Mouse (Mus musculus): ENCODE results near the gene Ripk1.

Ripk1 gene

DNA sequence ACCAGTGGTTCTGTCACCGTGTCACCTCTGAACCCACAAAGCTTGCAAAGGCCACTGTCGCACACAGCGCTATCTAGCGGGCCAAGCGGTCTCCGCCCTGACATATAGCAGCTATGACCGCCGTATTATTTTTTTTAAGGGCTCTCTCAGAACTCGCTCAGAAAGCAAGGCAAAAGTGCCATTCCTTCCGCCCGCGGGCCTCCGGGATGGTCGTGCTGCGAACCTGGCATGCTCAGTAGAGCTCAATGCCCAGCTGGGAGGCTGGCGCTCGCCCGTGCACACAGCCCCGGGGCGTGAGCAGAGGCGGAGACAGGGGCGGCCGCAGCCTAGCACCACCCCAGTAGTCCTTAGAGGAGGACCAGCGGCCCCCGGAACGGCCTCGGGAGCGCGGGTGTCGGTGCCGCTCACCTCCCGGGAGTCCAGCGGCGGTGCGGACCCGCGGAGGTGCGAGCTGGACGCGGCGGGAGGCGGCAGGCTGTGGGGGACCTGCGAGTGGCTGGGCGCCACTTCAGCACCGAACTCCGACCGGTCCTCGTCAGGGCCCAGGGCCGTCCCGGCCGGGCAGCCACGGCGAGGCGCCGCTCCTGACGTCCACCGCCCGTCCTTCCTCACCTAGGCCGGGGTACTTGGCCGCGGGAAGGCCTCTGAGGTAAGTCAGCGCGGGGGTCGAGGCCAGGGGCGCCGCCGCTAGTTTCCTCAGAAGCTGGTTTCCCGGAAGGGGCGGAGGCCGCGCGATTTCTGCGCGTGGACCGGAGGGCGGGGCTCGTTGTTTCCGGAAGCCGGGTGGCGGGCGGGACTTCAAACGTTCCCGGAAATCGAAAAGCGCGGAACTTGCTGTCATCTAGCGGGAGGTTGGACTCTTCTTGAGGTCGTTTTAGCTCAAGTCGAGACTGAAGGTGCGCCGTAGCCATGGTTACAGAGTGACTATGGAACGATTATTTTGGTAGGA is at the start of gene Ripk1, which contains the start of gene Serpinb6a:
Gene Ripk1 (plus strand): TSS at position 306 of the 949 bp plus-strand sequence.
Gene Serpinb6a (minus strand): TSS at position 737 of the 949 bp plus-strand sequence.
- DNase-seq (ENCODE audit: extremely low read depth, low read depth, low spot score) = peak; percentile 28

DNA sequence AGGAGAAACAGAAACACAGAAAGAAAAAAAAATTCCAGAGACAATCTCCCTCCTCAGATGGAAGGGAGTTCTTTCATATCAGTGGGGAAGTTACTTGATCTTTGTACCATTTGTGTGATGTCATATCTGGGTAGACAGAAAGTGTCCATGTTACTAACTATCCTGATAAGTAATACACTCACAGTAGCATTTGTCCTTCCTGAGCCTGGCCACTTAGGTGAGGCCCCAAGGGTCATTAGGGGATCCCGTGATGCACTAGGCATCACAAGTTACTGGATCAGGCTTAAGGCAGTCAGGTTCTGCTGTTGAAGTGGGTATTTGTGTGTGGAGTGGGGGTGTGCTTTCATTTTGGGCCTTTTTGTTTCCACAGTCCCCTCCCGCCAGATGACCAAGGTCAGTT is 49.2 kb upstream of the Ripk1 start:
- no peak for DNase-seq (ENCODE audit: extremely low read depth, low read depth, low spot score)

DNA sequence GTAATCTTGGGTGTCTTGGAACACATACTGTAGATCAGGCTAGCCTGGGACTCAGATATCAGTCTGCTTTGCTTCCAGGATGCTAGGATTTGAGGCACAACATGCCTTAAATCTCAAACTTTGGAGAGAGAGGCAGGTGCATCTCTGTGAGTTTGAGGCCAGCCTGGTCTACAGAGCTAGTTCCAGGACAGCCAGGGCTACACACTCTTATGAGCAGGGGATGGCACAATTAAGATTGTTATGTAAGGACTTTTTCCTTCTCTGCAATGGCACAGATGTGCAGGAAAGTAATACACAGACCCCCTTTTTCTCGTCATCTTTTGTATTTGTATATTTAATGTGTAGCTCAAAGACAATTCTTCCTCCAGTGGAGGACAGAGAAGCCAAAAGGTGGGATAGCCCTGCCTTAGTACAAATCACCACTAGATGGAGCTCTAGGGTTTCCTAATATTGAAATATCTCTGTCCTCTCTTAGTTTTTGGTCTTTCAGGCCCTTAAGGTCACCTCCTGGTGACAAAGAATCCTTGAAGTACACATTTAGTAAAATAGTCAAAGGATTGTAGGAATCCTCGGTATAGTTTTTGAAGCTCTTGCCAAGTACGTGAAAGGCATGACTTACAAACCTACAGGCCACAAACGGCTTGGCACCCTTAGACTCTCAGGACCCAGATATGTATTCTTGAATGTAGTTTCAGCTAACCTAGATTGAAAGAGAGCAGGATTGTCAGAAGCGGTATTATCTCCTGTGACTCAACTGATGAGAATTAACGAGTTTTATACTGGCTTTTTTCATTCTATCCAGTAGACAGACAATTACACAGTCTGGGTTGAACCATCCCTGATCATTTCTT is 45.4 kb upstream of the Ripk1 start:
- no peak for DNase-seq (ENCODE audit: extremely low read depth, low read depth, low spot score)

DNA sequence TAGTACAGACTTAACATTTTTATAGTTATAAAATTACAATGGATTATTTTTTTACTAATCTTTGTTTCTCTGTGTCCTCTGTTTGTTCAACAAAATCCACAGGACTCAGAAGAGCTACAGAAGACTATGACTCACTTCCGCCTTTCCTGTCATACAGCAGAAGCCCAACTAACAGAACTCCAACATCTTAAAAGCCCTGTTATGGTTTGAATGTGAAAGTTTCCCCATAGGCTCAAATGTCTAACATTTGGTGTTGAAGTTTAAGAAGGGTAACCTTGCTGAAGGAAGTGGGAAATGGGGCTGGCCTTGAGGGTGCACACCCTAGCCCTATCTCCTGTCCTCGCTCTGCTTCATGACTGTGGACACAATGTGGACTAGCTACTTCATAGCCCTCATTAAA is 42.4 kb upstream of the Ripk1 start:
- no peak for DNase-seq (ENCODE audit: extremely low read depth, low read depth, low spot score)

DNA sequence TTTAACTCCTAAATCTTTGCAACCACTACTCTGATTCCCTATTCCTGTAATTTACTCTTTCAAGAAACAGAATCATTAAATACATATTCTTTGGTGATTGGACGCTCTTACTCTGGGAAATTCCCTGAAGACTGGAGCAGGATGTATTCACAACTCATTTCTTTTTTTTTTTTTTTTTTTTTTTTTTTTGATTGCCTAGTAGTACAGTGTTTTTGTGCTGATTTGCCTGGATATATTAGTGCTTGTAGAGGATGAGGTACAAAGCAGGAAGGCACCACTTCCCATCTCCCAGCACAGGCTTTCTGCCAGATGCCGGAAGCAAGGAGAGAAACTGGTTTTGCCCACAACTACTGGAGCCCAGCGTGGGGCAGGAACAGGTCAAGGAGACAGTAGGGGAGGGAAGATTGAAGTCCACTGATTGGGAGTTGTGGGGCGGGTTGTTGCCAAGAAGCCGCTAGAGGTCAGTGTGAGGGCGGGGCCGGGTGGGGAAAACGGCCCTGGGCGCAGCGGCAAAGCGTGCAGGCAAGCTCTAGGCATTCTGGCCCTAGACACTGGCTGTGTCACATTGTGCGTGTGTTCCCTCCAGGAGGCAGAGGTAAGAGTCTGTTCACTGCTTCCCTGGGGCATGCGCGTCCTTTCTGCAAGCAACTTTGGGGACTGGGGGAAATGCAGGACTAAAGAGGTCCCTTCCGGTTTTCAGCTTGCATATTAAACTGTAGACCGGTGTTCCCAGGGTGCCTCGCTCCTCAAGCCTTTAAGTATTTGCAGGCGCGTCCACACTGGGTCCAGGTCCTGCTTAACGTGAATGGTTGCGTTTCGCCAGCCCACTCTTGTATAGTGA is 37.7 kb upstream of the Ripk1 start, which contains the start of gene Nqo2:
Gene Nqo2 (plus strand): TSS at position 482 of the 841 bp plus-strand sequence.
- peak; percentile 16 for DNase-seq (ENCODE audit: extremely low read depth, low read depth, low spot score)

DNA sequence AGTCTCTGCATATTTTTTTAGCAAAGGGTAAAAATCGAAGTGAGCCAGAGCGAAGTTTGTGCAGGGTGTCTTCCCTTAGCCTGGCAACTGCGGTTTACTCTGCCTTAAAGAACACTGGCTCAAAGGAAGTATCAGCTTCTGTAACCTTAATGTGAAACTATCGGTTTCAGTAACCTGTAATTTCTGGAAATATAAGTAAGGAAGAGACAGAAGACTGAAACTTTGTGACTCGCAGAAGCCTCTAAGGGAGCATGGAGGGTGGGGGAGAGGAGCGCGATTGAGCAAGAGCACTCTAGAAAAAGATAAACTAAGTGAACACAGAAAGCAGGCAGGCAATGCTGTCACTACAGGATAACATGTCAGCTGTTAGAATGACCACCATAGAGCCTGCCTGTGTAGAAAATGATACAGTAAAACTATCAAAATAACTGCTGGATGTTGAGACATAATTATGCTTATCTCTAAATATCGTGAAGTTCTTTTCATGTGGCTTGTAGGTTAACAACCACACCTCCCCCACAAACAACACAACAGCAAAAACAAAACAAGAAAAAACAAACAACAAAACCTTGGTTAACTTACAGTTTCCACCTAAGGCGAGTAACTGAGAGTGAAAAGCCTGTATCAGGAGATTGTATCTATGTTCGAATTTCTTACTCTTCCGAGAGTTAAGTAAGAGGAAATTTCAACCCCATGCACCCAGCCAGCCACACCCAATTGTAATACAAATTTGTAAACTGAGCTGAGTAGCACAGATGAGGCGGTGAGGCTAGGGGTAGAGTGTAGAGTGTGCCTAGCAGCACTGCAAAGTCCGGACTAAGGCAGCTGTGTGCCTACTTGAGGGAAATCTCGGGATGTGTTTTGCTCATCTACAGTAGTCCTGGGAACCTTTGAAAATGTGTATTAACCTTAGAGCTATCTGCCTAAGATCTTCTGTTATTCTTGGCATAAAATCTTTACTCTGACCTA is 36.8 kb upstream of the Ripk1 start:
- no peak for DNase-seq (ENCODE audit: extremely low read depth, low read depth, low spot score)

DNA sequence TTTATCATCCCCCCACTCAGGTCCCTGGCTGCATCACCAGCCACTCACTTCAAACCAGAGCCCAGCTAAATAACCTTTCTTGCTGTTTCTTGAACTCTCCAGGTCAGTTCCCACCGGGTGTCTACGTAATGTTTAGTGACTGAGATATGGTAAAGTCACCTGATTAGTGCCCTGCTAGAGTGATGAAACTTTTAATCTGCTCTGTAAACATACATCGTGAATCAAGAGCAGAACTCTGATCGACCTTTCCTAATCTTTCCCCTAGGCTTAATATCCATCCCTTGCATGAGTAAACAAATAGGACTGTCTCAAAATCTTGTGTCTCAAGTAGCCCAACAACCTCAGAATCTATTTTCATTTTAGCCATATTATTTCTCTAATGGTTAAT is 36.1 kb upstream of the Ripk1 start:
- no peak for DNase-seq (ENCODE audit: extremely low read depth, low read depth, low spot score)

DNA sequence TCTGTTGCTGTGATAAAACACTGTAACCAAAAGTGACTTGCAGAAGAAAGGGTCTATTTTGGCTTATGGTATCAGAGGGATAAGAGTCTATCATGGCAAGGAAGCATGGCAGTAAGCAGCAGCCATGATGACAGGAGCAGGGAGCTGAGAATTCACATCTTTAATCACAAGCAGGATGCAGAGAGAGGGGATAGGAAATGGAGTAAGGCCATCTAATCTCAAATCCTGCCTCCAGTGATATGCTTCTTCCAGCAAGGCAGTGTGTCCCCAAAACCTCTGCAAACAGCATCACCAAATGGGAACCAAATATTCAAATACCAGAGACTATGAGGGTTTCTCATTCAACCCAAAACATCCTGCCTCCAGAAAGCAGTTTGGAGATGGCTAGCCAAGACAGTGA is 35.6 kb upstream of the Ripk1 start:
- no peak for DNase-seq (ENCODE audit: extremely low read depth, low read depth, low spot score)

DNA sequence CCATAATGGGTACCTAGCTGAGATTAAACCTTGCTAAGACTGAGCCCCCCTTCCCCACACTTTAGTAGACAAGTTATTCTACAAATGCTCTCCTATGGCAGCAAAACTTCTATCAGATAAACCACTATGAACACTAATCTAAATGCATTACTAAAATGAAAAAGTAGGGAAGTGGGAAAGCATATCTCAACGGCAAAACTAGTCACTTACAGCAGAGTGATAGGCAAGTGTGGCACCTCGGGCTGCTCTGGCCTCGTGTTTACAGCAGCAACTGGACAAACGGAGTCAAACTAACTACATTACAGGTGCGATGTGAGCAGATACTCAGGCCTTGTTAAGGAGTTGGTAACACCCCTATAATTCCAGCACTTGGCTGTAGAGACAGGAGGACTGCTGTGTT is 12.5 kb upstream of the Ripk1 start:
- DNase-seq (ENCODE audit: extremely low read depth, low read depth, low spot score) = no peak

DNA sequence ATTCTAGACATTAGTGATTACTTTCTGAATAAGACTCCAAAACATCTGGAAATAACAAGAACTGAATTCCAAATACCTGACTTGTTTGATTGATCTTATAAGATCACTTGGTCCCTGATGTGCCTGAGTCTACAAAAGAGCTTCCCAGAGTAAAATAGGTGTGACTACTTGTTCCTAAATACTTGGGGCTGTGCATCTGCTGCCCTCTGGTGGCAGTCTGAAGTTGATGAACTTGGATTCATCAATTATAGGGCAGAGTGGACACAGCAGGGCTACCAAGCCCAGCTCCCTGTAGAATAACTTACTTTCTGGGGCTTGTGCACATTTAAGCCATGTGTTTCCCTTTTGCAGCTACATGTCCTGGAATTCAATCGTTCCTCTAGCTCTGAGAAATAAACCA is 7.0 kb upstream of the Ripk1 start:
- no peak for DNase-seq (ENCODE audit: extremely low read depth, low read depth, low spot score)

DNA sequence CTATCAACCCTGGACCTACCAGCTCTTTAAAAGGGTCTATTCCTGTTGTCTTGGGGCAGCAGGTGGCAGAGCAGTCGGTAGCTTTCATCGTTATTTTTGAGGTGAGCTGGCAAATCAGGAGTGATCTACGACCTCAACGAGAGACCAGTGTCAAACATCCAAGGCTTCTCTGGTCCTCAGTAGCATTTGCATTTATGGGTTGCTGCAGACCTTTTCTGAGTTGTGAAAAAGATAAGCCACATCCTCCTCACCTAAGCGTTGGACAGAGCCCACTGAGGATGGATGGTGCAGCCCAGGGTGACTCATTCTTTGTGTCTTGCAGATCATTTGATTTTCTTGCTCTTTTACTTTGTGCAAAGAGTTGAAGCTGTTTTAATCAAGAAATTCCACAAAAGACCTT is 895 bp downstream of the Ripk1 start:
- DNase-seq (ENCODE audit: extremely low read depth, low read depth, low spot score) = no peak

DNA sequence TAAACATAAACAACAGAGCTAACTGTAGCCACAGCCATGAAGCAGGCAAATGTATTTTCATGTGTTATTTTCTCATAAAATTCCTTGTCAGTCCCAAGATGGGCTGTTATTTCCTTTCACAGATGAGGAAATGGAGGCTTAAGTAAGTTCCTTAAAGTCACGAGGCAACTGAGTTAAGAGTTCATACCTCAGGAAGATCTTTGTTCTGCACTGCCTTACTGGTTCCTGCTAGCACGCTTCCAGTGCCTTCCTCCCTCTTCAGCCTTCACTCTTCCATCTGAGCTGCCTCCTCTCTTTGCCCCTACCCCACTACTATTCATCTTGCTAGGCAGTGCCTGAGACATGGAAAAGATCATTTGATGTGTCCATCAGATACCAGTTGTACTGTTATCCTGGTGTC is 5.1 kb downstream of the Ripk1 start:
- no peak for DNase-seq (ENCODE audit: extremely low read depth, low read depth, low spot score)

DNA sequence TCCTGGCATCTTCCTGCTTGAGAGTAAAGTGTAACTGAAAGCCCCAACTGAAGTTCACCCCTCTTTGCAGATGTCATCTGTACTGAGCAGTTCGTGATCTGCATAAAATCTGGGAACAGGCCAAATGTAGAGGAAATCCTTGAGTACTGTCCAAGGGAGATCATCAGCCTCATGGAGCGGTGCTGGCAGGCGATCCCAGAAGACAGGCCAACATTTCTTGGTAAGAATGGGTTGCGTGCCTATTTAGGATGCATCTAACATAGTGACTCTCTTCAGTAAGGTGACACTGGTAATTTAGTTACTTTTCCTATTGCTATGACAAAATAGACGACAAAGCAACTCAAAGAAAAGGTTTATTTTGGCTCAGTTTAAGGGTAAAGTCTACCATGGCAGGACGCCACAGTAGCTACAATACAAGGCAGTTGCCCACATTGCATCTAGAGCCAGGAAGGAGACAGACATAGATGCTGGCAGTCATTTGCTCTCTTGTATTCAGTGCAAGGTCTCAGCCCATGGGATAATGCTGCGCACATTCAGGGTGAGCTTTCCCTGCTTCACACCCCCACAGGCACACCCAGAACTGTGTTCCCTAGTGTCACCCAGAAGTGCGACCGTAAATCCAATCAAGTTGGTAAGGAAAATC is 14.9 kb downstream of the Ripk1 start:
- DNase-seq (ENCODE audit: extremely low read depth, low read depth, low spot score) = no peak

DNA sequence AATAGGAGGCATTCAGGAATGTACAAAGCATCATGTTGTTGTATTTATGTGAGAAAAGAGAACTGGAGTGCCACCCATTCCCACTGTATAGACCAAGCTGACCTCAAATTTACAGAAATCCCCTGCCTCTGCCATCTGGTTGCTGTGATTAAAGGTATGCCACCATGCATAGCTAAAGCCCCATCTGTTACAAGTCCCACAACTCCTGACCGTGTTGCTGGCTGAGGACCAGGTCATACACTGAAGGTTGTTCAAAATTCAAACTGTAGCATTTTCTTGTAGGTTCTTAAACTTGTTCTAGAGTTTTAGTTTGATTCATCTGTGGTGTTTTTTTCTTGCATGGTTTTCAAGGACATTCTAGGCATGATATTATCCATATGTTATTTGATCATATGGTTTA is 16.4 kb downstream of the Ripk1 start:
- DNase-seq (ENCODE audit: extremely low read depth, low read depth, low spot score) = no peak

DNA sequence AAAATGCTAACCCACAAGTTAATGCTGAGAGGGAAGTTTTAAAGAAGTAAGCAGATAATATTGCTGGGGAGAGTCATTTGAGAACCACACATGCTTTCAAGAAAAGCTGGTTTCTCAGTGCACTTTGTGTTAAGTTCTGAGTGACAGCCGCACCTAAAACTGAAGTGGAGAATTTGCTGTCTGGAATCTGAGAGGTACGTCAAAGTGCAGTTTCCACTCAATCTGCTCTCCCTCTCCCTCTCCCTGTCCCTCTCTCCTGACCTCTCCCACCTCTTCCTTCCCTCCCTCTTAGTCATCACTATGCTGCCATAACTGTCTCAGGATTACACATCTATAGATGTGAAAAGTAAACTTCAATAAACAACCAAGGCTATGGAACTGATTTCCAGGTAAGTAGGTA is 19.8 kb downstream of the Ripk1 start:
- no peak for DNase-seq (ENCODE audit: extremely low read depth, low read depth, low spot score)

DNA sequence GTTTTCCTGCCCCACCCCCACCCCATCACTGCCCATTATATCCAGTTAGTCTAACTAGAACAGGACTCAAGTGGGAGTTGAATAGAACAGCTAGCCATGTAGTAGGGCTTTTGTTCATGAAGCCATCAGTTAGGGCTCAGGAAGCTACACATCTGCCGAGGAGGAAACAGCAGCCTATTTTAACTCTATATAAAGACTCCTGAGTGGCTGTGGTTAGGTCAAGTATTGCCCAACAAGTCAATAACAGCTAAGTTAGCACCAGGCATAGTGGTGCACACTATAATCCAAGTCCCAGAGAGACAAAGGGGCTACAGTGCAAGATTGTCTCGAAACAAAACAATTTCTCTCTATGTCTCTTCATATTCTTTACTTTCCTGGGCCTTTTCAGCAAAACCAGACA is 29.9 kb downstream of the Ripk1 start:
- DNase-seq (ENCODE audit: extremely low read depth, low read depth, low spot score) = no peak

DNA sequence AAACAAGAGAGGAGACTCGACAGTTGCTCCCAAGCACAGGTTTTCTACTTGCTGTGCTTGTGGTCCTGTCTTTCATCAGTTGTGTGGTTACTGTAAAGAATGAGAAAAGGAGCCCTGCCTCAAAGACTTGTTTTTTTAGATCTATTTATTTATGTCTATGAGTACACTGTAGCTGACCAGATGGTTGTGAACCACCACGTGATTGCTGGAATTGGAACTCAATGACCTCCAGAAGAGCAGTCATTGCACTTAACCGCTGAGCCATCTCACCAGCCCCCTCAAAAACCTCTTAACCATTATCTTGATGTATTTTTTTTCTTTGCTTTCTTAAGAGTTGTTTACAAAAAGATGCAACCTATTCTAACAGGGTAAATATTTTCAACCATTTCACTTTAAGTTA is 33.3 kb downstream of the Ripk1 start:
- DNase-seq (ENCODE audit: extremely low read depth, low read depth, low spot score) = no peak

DNA sequence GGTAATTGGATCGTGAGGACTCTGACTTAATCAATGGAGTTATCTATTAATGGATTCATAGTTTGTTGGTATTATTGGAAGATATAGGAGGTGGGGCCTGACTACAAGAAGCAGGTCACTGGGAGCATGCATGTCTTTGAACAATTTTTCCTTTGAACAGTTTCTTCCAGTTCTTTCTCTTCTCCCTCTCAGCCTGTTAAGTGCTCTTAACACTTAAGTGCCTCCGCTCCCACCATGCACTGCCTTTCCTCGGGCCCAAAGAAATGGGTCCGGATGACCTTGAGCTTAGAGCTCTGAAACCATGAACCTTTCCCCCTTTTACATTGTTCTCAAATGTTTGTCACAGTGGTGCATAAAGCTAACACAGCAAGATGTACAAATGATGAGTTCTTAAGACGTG is 34.6 kb downstream of the Ripk1 start:
- DNase-seq (ENCODE audit: extremely low read depth, low read depth, low spot score) = no peak
